Mouse (Mus musculus): ENCODE measurements around the gene 2810408A11Rik.
"Not testable (repeated sequence)": the region's sequence is repeated elsewhere in the genome, so short reads cannot be mapped to it uniquely, and the experiment has no call there.

The 2810408A11Rik gene

GRCm38 (mm10) chr11:69878952-69879351, 21.8 kb downstream of the 2810408A11Rik start:
- DNase-seq = no peak

- no peak for DNase-seq
These were observed 22.4 kb downstream of the 2810408A11Rik start for GRCm38 (mm10) chr11:69878399-69878798.

GRCm38 (mm10) chr11:69877878-69878277, 22.9 kb downstream of the 2810408A11Rik start, which contains the start of gene Tmem95:
Gene Tmem95 (minus strand): TSS chr11:69878018.
- DNase-seq = peak in 1 of 2 experiments; percentile 26

- peak; percentile 89 to 92 for DNase-seq
These were observed 23.9 kb downstream of the 2810408A11Rik start for GRCm38 (mm10) chr11:69876867-69877266.

GRCm38 (mm10) chr11:69876186-69876585, 24.6 kb downstream of the 2810408A11Rik start:
- no peak for DNase-seq

- no peak for DNase-seq
These were observed 28.3 kb downstream of the 2810408A11Rik start for GRCm38 (mm10) chr11:69872451-69872850.

GRCm38 (mm10) chr11:69871822-69872221, 29.0 kb downstream of the 2810408A11Rik start:
- no peak for DNase-seq

- no peak for DNase-seq
These were observed 30.3 kb downstream of the 2810408A11Rik start for GRCm38 (mm10) chr11:69870289-69871069.

GRCm38 (mm10) chr11:69867335-69867734, 33.5 kb downstream of the 2810408A11Rik start:
- no peak for DNase-seq

- no peak for DNase-seq
These were observed 35.2 kb downstream of the 2810408A11Rik start for GRCm38 (mm10) chr11:69865561-69865960.

GRCm38 (mm10) chr11:69864138-69864860, 36.5 kb downstream of the 2810408A11Rik start:
- no peak for DNase-seq

GRCm38 (mm10) chr11:69863729-69864128, 37.1 kb downstream of the 2810408A11Rik start:
- DNase-seq = not testable (repeated sequence)

GRCm38 (mm10) chr11:69858113-69858998, 42.4 kb downstream of the 2810408A11Rik start, which contains the start of gene Tnk1:
Gene Tnk1 (minus strand): TSS chr11:69858730.
- no peak for DNase-seq

- peak; percentile 56 to 74 for DNase-seq
These were observed 45.4 kb downstream of the 2810408A11Rik start for GRCm38 (mm10) chr11:69855347-69855746.

- DNase-seq = no peak
These were observed 46.1 kb downstream of the 2810408A11Rik start for GRCm38 (mm10) chr11:69854680-69855079.

- peak in 1 of 2 experiments; percentile 15 for DNase-seq
These were observed 46.8 kb downstream of the 2810408A11Rik start for GRCm38 (mm10) chr11:69853994-69854393.

GRCm38 (mm10) chr11:69850754-69851153, 50.0 kb downstream of the 2810408A11Rik start:
- DNase-seq = no peak

- DNase-seq = no peak
These were observed 50.9 kb downstream of the 2810408A11Rik start for GRCm38 (mm10) chr11:69849884-69850283.

GRCm38 (mm10) chr11:69849128-69849527, 51.7 kb downstream of the 2810408A11Rik start:
- no peak for DNase-seq

GRCm38 (mm10) chr11:69848021-69848420, 52.8 kb downstream of the 2810408A11Rik start:
- peak; percentile 75 to 83 for DNase-seq
